Mouse (Mus musculus) C2C12 (cell line): ENCODE results near the gene Rgs6. TPM values are rescaled to one million over a fixed set of nuclear protein-coding genes. Genes with fewer than 3 reads are reported as not detected.

Source experiments
- H3K27me3 ChIP-seq: one replicate; pipeline ENCODE4 v1.6.1; 2011; ENCODE audit not compliant: control insufficient read depth, insufficient read depth, insufficient read length
- H3K36me3 ChIP-seq: one replicate; pipeline ENCODE4 v1.6.1; 2011; ENCODE audit not compliant: control insufficient read depth, insufficient read depth
- H3K4me3 ChIP-seq: one replicate; pipeline ENCODE4 v1.5.1; 2011; ENCODE audit warnings: mild to moderate bottlenecking, control low read depth; ENCODE audit not compliant: poor library complexity, insufficient read depth, severe bottlenecking
- H3K79me2 ChIP-seq: one replicate; pipeline ENCODE4 v1.6.1; 2011; ENCODE audit not compliant: control insufficient read depth, insufficient read depth
- H3K79me3 ChIP-seq: one replicate; pipeline ENCODE4 v1.6.1; 2011; ENCODE audit warnings: low read depth, control low read depth
- H3ac ChIP-seq: one replicate; pipeline ENCODE3; 2011; ENCODE audit warnings: low read depth; ENCODE audit not compliant: control insufficient read depth, insufficient read length
- CEBPB ChIP-seq: IDR thresholded peaks from one replicate; pipeline ENCODE4 v1.6.1; 2011; ENCODE audit warnings: low read depth, mild to moderate bottlenecking, control low read depth, moderate library complexity
- CTCF ChIP-seq: IDR thresholded peaks from one replicate; pipeline ENCODE4 v1.5.1; 2011; ENCODE audit not compliant: control insufficient read depth, insufficient read depth, insufficient read length
- FOSL1 ChIP-seq: IDR thresholded peaks from one replicate; pipeline ENCODE4 v1.8.0; 2011; ENCODE audit warnings: mild to moderate bottlenecking, low read length; ENCODE audit not compliant: poor library complexity, insufficient read depth, severe bottlenecking
- MAX ChIP-seq: IDR thresholded peaks from one replicate; pipeline ENCODE4 v1.6.1; 2011; ENCODE audit warnings: mild to moderate bottlenecking, control low read depth
- MYOD1 ChIP-seq: IDR thresholded peaks from one replicate; pipeline ENCODE4 v1.6.1; 2011; ENCODE audit warnings: low read depth; ENCODE audit not compliant: control insufficient read depth, insufficient read length
- MYOG ChIP-seq: IDR thresholded peaks from one replicate; pipeline ENCODE4 v1.6.1; 2011; ENCODE audit not compliant: control insufficient read depth, insufficient read length; ENCODE audit errors: extremely low read depth
- USF1 ChIP-seq: IDR thresholded peaks from one replicate; pipeline ENCODE4 v1.6.1; 2011; ENCODE audit warnings: low read depth, mild to moderate bottlenecking, control low read depth, moderate library complexity
- polyA plus RNA-seq: library from polyadenylated mRNA; unstranded; fragments of >200 nt; fragmentation: generic; extraction: Trizol; gene quantifications from one replicate; pipeline ENCODE4 v1.2.1, GENCODE M21; 2012; ENCODE audit warnings: missing spikeins

Rgs6 gene
- polyA plus RNA-seq, 1 experiment: not detected

DNA sequence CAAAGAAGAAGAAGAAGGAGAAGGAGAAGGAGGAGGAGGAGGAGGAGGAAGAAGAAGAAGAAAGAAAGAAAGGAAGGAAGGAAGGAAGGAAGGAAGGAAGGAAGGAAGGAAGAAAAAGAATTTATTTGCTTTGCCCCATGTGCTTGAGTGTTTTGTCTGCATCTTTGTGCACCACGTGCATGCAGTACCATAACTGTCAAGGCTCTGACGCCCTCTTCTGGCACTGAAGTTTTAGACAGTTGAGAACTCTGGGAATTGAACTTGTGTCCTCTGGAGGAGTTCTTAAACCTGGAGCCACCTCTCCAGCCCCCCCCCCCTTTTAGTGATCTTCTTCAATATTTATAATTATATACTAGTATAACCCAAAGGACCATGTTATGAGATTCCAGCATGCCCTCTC lies 426.8 kb downstream of the Rgs6 start:
- Histone ChIP-seq H3K36me3 (no peaks in the 10 kb centered on the region), H3K79me2 (no peaks in the 10 kb centered on the region), H3ac (no peak overlapping the region), H3K4me3 (no peak overlapping the region), H3K79me3 (no peaks in the 10 kb centered on the region), H3K27me3 (no peaks in the 10 kb centered on the region)
- no peak for TF ChIP-seq MYOG
- TF ChIP-seq USF1: no peak
- no peak for TF ChIP-seq FOSL1
- TF ChIP-seq CEBPB: no peak
- no peak for TF ChIP-seq MAX
- TF ChIP-seq MYOD1: no peak
- TF ChIP-seq CTCF: no peak

DNA sequence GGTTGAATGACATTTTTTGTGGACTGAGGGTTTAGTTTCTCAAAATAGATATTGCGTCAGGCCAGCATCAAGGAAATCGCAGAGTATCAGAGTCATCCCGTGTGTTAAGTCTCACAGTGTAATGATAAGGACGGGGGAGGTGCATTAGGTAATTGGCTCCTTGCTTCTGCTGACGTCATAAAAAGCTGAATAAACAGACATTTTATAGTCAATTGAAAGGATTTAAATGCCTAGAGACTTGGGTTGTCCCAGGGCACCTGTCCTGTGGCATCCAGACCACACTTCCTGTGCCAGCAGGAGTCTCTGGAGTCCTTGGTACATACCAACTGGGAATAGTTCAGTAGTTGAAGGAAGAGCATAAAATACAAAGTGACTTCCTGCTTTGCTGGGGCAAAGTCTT lies 427.3 kb downstream of the Rgs6 start:
- Histone ChIP-seq H3K79me3 (no peaks in the 10 kb centered on the region), H3ac (no peak overlapping the region), H3K79me2 (no peaks in the 10 kb centered on the region), H3K27me3 (no peaks in the 10 kb centered on the region), H3K36me3 (no peaks in the 10 kb centered on the region), H3K4me3 (no peak overlapping the region)
- TF ChIP-seq CTCF: no peak
- TF ChIP-seq FOSL1: no peak
- no peak for TF ChIP-seq MAX
- no peak for TF ChIP-seq MYOD1
- no peak for TF ChIP-seq MYOG
- no peak for TF ChIP-seq CEBPB
- no peak for TF ChIP-seq USF1

DNA sequence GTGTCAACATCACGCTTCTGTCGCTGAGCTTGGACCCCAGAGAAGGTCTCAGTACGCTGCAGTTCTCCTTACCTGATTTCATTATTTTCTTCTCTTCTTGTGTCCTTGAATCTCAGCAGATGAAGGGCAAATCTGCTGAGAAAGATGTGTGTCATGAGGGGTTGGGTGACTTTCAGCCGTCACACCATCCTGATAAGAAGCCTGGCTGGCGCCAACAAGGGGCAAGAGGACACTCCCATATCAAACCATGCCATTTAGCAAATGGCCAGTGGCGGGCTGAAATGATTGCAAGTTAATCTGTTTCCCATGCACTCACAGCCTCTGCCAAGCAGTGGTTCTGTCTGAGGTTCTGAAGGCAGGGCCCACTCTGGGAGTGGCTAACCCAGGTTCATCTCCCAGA lies 428.4 kb downstream of the Rgs6 start:
- Histone ChIP-seq H3K79me2 (no peaks in the 10 kb centered on the region), H3K4me3 (no peak overlapping the region), H3K36me3 (no peaks in the 10 kb centered on the region), H3K27me3 (no peaks in the 10 kb centered on the region), H3K79me3 (no peaks in the 10 kb centered on the region), H3ac (no peak overlapping the region)
- no peak for TF ChIP-seq CEBPB
- TF ChIP-seq CTCF: no peak
- TF ChIP-seq MYOG: no peak
- TF ChIP-seq MAX: no peak
- TF ChIP-seq FOSL1: no peak

DNA sequence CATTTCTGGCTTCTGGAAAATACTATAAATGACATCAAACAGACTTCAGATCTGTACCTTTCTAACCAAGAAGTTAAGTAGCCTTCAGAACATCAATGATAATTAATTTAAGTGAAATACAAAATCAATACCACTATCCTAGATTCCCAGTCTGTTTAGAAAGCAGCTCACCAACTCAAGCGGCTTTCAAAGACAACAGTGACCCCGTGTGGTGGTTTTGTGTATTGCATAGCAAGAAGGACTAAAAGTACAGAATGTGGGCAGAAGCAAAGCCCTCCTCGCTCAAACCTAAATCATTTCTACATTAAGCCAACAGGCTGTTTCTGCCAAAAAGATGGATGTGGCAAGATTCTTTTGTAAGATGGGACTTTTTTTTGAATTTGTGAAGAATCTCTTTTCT lies 429.9 kb downstream of the Rgs6 start:
- Histone ChIP-seq H3K79me3 (no peaks in the 10 kb centered on the region), H3K36me3 (no peaks in the 10 kb centered on the region), H3K4me3 (no peak overlapping the region), H3K79me2 (no peaks in the 10 kb centered on the region), H3ac (no peak overlapping the region), H3K27me3 (no peaks in the 10 kb centered on the region)
- TF ChIP-seq MYOD1 (no peak), CTCF (peak; percentile 29), MAX (no peak), MYOG (no peak), FOSL1 (no peak), USF1 (no peak), CEBPB (no peak)

DNA sequence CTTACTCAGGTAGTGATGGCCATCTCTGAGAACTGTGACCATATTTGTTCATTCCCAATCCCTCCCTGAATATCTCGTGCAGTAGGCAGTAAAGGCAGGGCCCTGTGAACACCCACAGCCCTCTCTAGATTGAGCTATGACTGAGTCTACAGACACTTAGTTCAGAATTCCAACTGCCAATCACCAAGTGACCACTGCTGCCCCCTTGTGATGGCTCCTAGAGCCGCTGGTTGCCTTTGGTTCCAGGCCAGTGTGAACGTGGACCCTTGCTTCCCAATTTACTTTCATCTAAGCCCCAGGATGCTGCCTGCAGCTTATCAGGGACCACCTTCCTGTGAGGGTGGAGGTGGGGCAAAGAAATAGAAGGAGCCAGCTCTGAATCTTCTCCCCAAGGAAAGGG lies 438.9 kb downstream of the Rgs6 start:
- Histone ChIP-seq H3K4me3 (no peak overlapping the region), H3K36me3 (no peaks in the 10 kb centered on the region), H3K79me3 (no peaks in the 10 kb centered on the region), H3K27me3 (no peaks in the 10 kb centered on the region), H3ac (no peak overlapping the region), H3K79me2 (no peaks in the 10 kb centered on the region)
- no peak for TF ChIP-seq MYOG
- no peak for TF ChIP-seq MYOD1

DNA sequence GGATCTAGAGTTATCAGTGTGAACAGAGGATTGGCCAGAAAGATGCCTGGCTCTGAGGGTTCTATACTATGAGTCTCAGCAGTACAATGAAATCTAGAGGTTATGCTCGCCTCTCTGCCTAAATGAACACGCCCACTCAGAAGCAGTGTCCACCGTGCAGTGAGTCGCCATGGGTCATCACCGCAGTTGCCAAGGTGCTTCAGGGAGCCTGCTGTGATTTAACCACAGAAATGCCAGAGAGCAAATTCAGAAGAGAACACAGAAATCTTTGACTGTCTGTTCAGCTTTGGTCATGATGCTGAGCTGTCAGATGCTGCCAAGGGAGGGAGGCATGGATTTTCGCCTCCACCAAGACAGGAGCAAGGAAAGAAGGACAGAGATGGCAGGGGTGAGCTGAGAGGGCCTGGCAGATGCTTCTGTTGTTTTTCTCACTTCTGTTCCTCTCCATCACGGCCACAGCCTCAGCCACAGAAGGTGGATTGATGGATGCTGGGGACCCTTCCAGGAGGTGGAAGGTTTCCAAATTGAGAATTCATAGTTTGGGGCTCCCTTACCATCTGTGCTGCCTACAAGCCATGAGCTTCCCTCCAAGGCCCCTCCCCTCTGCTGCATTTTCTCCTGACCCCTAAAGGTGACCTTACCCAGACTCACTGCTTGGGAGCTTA lies 445.2 kb downstream of the Rgs6 start:
- H3K79me3 ChIP-seq: no peaks in the 10 kb centered on the region
- no peaks in the 10 kb centered on the region for H3K79me2 ChIP-seq
- H3K27me3 ChIP-seq: no peaks in the 10 kb centered on the region

More for the DNA sequence above, 445.2 kb downstream of the Rgs6 start:
- H3ac ChIP-seq: no peak overlapping the region
- no peaks in the 10 kb centered on the region for H3K36me3 ChIP-seq
- no peak overlapping the region for H3K4me3 ChIP-seq
- TF ChIP-seq MYOG: no peak
- TF ChIP-seq CTCF: no peak
- no peak for TF ChIP-seq MYOD1
- TF ChIP-seq FOSL1: no peak
- TF ChIP-seq MAX: no peak
- TF ChIP-seq USF1: no peak
- TF ChIP-seq CEBPB: no peak
